Mouse (Mus musculus) kidney, embryonic 16.5 days (tissue): ENCODE data around the gene Pip4k2a. TPM values are rescaled to one million over a fixed set of nuclear protein-coding genes. Genes with fewer than 3 reads are reported as not detected.

Experiments used
- ATAC-seq: fragments of 200-750 bp; cut with Nextera tagmentation; 2 replicates; pipeline ENCODE4 v1.8.0; 2017; ENCODE audit warnings: moderate TSS enrichment; ENCODE audit not compliant: low FRiP score, low TSS enrichment
- H3K27ac ChIP-seq: fragments of 300-500 bp; sonication (generic); 2 replicates; pipeline ENCODE4 v1.5.1; 2014; ENCODE audit warnings: low read length
- H3K27me3 ChIP-seq: fragments of 300-500 bp; sonication (generic); 2 replicates; pipeline ENCODE4 v1.6.1; 2014; ENCODE audit warnings: low read length, control low read depth, mixed read lengths; ENCODE audit not compliant: insufficient read depth
- H3K36me3 ChIP-seq: fragments of 300-500 bp; sonication (generic); 2 replicates; pipeline ENCODE4 v1.6.1; 2014; ENCODE audit warnings: low read length, control low read depth, mixed read lengths; ENCODE audit not compliant: insufficient read depth
- H3K4me1 ChIP-seq: fragments of 300-500 bp; sonication (generic); 2 replicates; pipeline ENCODE4 v1.6.1; 2014; ENCODE audit warnings: low read length, control low read depth, mixed read lengths; ENCODE audit not compliant: insufficient read depth
- H3K4me2 ChIP-seq: fragments of 300-500 bp; sonication (generic); replicated peaks from 2 replicates; pipeline ENCODE4 v1.6.1; 2014; ENCODE audit warnings: low read depth, low read length
- H3K4me3 ChIP-seq: fragments of 300-500 bp; sonication (generic); 2 replicates; pipeline ENCODE4 v1.5.1; 2014; ENCODE audit warnings: mild to moderate bottlenecking, low read length
- H3K9ac ChIP-seq: fragments of 300-500 bp; sonication (generic); replicated peaks from 2 replicates; pipeline ENCODE4 v1.6.1; 2014; ENCODE audit warnings: low read length
- H3K9me3 ChIP-seq: fragments of 300-500 bp; sonication (generic); 2 replicates; pipeline ENCODE4 v1.6.1; 2016; ENCODE audit warnings: low read length, control low read depth
- WGBS: fragments of 180-500 bp; shearing (Covaris S2); extraction: QIAGEN DNeasy Blood & Tissue Kit; methylation state at CpG from one replicate; pipeline ENCODE4 v1.1.7; 2014; 5-methylcytosine and 5-hydroxymethylcytosine counted together
- polyA plus RNA-seq: library from polyadenylated mRNA; unstranded; fragments of >200 nt; fragmentation: Nextera tagmentation; extraction: Ambion mirVana; gene quantifications from 2 replicates; pipeline ENCODE4 v1.2.1, GENCODE M21; 2015

Gene Pip4k2a
- polyA plus RNA-seq, 1 experiment from 2014 or later = 13.0 TPM

DNA sequence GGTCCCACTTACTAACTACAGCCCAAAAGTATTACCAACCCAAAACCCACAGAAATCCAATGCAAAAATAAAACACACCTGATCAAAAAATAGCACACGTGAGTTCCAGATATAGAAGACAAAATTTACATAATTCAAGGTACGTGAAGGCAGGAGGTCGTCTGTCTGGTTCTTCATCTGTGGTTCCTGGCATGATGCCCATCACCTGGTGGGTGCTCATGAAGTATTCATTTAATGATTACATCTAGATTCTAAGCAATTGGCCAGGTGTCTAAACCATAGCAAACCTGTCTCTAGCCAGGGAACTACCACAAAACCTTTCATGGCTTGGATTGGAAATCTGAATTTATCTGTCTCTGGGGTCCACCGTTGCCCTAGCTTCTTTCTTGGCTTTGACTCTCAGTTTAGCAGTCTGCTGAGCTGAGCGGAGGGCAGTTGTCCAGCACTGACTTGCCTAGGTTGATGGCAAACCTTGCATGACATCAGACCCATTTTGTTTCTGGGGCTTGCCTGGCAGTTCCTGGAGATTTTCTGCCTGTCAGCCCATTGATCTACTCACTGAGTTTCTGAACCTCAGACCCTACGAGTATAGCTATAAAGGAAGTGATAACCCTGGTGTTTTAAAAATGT, 182.5 kb downstream of the Pip4k2a start:
- Histone ChIP-seq H3K36me3 (no peaks in the 10 kb centered on the region), H3K9me3 (no peaks in the 10 kb centered on the region), H3K9ac (no peak overlapping the region), H3K4me2 (no peak overlapping the region), H3K27me3 (no peaks in the 10 kb centered on the region; the same call in 1 of the 2 replicates), H3K4me3 (no peak overlapping the region), H3K27ac (no peak overlapping the region), H3K4me1 (no peaks in the 10 kb centered on the region)
- ATAC-seq = no peak
- 74% methylated on average over 6 of the region's 6 CpGs for WGBS

DNA sequence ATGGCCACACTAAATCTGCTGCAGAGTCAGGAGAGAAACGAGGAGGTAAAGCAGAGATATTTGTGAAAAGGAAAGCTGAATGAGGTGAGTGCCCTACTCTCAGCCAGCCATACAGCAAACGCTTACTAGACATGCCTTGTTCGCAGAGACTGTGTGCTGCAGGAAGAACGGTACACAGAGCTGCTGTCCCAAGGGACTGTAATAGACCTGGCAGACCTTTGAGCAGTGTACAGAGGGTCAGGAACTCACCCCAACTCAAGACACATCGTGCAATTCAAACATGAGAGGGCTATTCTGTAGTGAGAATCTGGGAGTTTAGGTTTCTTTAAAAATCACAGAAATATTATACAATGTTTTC, 183.5 kb downstream of the Pip4k2a start:
- no peaks in the 10 kb centered on the region for H3K36me3 ChIP-seq
- H3K9me3 ChIP-seq = no peaks in the 10 kb centered on the region
- H3K27me3 ChIP-seq = no peaks in the 10 kb centered on the region; the same call in 1 of the 2 replicates
- no peak overlapping the region for H3K27ac ChIP-seq
- no peaks in the 10 kb centered on the region for H3K4me1 ChIP-seq
- WGBS = 47% methylated on average over 5 of the region's 5 CpGs
- no peak overlapping the region for H3K4me3 ChIP-seq
- no peak overlapping the region for H3K9ac ChIP-seq
- no peak for ATAC-seq
- no peak overlapping the region for H3K4me2 ChIP-seq

DNA sequence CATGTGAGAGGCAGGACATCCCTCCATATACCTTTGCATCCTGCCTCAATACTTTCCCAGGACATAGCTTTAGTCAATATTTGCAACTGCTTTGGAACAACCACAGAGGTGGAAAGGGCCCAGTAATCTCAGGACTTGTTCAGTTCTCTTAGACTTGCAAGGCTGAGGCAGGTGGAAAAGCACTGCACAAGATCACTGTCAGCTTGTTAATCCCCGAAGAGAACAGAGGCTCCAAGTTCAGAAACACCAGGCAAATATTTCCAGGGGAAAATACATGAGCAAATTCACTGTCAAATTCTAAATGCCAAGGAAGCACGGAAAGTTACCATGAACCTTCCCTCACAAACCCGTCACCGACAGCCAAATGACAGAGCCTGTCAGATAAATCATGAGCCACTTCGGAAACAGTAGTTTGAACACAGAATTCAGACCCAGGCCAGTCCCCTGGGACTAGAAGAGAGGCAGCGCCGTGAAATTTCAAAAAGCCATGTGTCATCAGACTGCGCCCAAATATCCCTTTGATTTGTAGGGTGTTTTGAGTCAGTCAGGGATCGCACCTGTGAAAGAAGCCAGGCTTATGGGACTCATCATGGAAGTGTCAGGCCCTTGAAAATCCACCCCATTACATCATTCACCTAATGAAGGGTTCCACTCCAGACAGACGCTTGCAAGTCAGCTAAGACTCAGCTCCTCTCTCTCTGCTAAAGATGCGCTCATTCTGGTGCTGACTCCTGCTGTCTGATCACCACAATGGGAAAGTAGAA, 184.1 kb downstream of the Pip4k2a start:
- ATAC-seq = no peak
- no peak overlapping the region for H3K9ac ChIP-seq
- H3K4me1 ChIP-seq = no peaks in the 10 kb centered on the region
- no peaks in the 10 kb centered on the region for H3K9me3 ChIP-seq
- no peak overlapping the region for H3K4me2 ChIP-seq
- H3K36me3 ChIP-seq = no peaks in the 10 kb centered on the region
- H3K27me3 ChIP-seq = no peaks in the 10 kb centered on the region; the same call in 1 of the 2 replicates
- no peak overlapping the region for H3K4me3 ChIP-seq
- no peak overlapping the region for H3K27ac ChIP-seq
- WGBS = 76% methylated on average over 11 of the region's 11 CpGs

DNA sequence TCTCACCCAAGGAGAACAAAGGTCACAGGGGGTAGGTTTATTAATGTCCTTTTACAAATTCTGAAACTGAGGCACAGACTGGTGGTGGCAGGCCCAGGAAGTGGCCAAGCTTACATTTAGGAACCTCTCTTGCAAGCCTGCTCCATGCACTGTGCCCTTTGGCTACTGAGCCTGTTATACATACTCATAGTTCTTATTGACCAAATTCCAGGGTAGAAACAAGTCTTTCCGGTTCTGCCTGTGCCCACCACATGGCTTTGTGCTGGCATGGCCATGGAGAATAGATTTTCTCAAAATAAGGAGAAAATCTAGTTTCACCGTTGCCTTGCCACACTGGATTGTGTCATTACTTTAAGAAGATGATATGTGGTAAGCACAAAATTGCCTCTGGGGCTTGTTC, 190.0 kb downstream of the Pip4k2a start:
- WGBS = 73% methylated on average over 2 of the region's 2 CpGs
- ATAC-seq = peak; percentile 35; the same call in 1 of the 2 replicates

DNA sequence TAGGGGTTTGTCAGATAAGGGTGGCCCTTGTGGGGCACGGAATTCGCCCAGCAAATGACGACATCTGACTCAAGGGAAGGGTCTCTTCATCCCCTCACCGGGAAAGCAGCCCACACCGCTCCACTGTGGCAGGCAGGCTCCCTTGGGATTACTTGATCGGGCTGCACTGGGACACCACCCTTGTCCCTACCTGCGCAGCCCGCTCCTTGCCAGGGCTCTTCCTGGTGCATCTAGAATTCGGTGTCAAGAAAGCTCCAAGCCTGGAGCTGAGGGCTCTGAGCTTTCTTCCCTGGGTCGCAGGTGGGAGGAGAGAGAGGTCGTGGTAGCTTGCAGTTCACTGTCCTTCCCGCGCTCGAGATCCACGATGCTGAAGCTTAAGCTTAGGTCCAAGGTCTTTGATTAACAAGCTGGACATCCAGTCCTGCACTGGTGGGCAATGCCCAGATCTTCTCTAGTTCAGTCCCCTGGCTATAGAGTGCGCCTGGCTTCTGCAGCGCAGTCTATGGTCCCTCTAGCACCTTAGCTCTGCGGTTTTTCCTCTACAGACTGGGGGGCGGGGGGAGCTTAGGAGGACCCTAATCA, 196.6 kb downstream of the Pip4k2a start:
- WGBS = 4% methylated on average over 19 of the region's 19 CpGs
- H3K4me3 ChIP-seq = peak overlapping the region; percentile 53
- no peaks in the 10 kb centered on the region; the same call in 1 of the 2 replicates for H3K9me3 ChIP-seq
- no peak overlapping the region for H3K9ac ChIP-seq
- peaks cover 22% of the 10 kb centered on the region for H3K4me1 ChIP-seq
- no peaks in the 10 kb centered on the region for H3K36me3 ChIP-seq
- ATAC-seq = peak; percentile 35; the same call in 1 of the 2 replicates
- peaks cover 59% of the 10 kb centered on the region for H3K27me3 ChIP-seq
- peak overlapping the region; percentile 84 for H3K4me2 ChIP-seq
- H3K27ac ChIP-seq = no peak overlapping the region

More for the DNA sequence above, 190.0 kb downstream of the Pip4k2a start:
- Histone ChIP-seq H3K4me2 (no peak overlapping the region), H3K9me3 (no peaks in the 10 kb centered on the region; the same call in 1 of the 2 replicates), H3K4me1 (no peaks in the 10 kb centered on the region), H3K4me3 (no peak overlapping the region), H3K27me3 (peaks cover 2% of the 10 kb centered on the region), H3K27ac (no peak overlapping the region), H3K36me3 (no peaks in the 10 kb centered on the region), H3K9ac (no peak overlapping the region)

DNA sequence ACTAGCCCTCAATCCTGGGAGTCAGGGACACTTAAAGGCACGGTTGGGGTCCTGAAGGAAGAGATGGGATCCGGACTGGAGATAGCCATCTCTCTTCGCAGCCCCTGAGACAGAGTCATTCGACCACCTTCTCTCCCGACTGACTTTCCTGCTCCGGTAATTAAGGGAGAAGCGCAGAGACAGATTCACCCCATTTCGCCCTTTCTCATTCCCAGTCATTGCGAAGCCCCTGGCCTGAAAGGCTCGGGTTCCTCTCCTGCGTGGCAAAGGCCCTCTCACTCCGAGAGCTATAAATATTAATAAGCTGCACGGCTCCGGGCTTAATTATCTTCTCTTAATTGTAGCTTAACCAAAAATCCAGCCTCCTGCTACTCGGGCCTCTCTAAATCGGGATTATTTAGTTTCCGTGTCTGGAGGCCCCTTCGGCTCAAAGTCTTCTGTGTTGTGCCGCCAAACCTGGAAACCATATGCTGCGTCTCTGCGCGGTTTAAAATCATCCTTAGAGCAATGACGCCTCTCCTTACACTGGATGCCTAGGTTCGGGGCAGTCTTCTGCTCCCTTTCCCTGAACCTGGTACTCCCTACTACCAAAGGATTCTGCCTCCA, 197.2 kb downstream of the Pip4k2a start:
- H3K4me1 ChIP-seq = peaks cover 22% of the 10 kb centered on the region
- no peaks in the 10 kb centered on the region for H3K36me3 ChIP-seq
- H3K4me3 ChIP-seq = peak overlapping the region; percentile 53
- WGBS = 2% methylated on average over 24 of the region's 24 CpGs
- H3K27me3 ChIP-seq = peaks cover 59% of the 10 kb centered on the region
- no peaks in the 10 kb centered on the region; the same call in 1 of the 2 replicates for H3K9me3 ChIP-seq
- peak overlapping the region; percentile 47 for H3K9ac ChIP-seq
- peak overlapping the region; percentile 84 for H3K4me2 ChIP-seq
- H3K27ac ChIP-seq = no peak overlapping the region
- ATAC-seq = no peak

DNA sequence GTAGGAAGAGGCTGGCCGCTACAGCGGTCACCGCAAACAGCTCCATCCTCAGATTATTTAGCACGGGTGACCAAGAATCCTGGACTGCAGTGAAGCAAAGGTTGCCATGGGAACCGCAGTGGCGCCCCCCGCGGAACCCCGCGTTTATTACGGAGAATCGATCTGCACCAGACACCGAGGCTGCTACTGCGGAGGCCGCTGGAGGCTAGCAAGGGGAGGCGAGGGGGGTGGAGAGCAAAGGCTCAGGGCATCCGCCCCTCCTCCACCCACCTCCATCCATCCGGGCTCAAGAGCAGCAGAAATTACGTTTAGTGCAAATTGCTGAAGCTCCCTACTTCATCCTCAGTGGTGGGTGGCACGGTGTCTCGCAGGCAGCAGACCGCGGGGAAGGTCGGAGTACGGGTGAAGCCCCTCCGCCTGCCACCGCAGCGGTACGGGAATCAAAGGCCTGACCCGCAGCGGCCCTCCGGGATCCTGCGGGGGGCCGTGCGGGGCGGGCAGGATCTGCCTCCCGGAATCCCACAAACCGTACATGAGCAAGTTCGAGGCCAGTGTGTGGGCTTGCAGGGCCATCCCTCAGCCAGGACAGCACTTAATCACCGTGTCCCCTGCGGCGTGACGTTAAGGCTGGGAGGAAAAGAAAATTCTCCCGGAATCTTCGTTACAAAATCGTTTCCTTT, 197.8 kb downstream of the Pip4k2a start:
- Histone ChIP-seq H3K4me2 (peak overlapping the region; percentile 84), H3K27ac (no peak overlapping the region), H3K9ac (peak overlapping the region; percentile 47), H3K27me3 (peaks cover 61% of the 10 kb centered on the region), H3K36me3 (no peaks in the 10 kb centered on the region), H3K4me1 (peaks cover 22% of the 10 kb centered on the region), H3K9me3 (no peaks in the 10 kb centered on the region), H3K4me3 (peak overlapping the region; percentile 53)
- under 1% methylated on average over 41 of the region's 46 CpGs for WGBS
- peak; percentile 62 for ATAC-seq

DNA sequence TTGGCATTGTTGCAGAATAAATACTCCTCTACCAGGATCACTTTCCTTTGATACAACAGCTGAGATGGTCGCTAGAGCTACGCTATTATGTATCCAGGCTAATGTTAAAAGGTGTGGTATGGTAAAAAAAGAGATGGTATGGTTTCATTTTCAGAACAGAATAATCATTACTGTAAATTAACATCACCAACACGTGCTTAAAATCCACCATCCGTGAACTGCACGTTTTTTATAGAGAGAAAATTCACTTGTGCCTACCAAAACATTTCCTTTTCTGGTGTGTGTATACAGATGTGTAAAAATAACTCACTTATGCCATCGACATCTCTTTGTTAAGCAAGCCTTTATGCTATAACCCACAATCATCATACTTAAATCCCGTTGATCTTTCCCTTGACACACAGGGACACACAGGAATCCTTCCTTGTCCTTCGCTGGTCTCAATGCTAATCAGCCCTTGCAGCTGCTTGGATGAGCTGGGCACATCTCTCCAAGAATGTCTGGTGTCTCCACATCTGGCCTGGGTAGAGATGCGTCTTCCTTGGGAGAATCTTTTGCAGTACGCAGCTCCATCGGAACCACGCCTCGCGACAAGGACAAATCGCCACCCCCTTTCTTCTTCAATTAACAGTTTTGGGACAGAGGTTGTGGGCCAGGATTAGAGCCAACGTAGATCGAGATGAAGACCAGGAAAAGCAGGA, 198.5 kb downstream of the Pip4k2a start:
- H3K27me3 ChIP-seq = peaks cover 62% of the 10 kb centered on the region
- H3K36me3 ChIP-seq = no peaks in the 10 kb centered on the region
- no peak overlapping the region for H3K27ac ChIP-seq
- peak; percentile 8; the same call in 1 of the 2 replicates for ATAC-seq
- peak overlapping the region; percentile 53 for H3K4me3 ChIP-seq
- peak overlapping the region; percentile 84 for H3K4me2 ChIP-seq
- peak overlapping the region; percentile 47 for H3K9ac ChIP-seq
- H3K9me3 ChIP-seq = no peaks in the 10 kb centered on the region
- 8% methylated on average over 17 of the region's 17 CpGs for WGBS
- H3K4me1 ChIP-seq = peaks cover 22% of the 10 kb centered on the region

DNA sequence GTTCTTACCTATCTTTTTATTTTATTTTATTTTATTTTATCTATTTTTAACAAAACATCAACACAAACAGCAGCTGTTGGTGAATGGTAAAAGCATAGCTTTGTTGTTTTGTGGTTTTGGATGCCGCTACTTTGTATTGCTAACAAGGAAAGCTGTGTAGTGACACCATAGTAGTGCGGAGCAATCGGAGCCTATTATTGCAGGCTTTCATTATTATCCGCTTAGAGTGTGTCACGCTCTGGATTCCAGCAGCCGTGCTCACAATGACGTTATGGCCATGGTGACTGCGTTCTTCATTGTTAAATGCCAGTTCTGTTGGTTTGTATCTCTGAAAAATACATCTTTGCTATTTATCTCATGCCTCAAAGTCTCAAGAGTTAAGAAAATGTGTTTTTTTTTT, 200.2 kb downstream of the Pip4k2a start:
- no peak overlapping the region for H3K4me3 ChIP-seq
- no peak overlapping the region for H3K27ac ChIP-seq
- H3K4me2 ChIP-seq = no peak overlapping the region
- H3K4me1 ChIP-seq = peaks cover 22% of the 10 kb centered on the region
- H3K27me3 ChIP-seq = peaks cover 58% of the 10 kb centered on the region
- ATAC-seq = no peak
- H3K9ac ChIP-seq = no peak overlapping the region
- 77% methylated on average over 8 of the region's 8 CpGs for WGBS
- no peaks in the 10 kb centered on the region for H3K9me3 ChIP-seq
- H3K36me3 ChIP-seq = no peaks in the 10 kb centered on the region
